Mouse (Mus musculus): ENCODE data around the gene Rap1gap2. TPM values are rescaled to one million over a fixed set of nuclear protein-coding genes. Genes with fewer than 3 reads are reported as not detected.
A peak's percentile ranks its signal among the peaks of the same experiment; 100 is the strongest.
"Not testable (repeated sequence)": the region's sequence is repeated elsewhere in the genome, so short reads cannot be mapped to it uniquely, and the experiment has no call there.

The Rap1gap2 gene
- total RNA-seq, 2 experiments from 2014 or later = 72.8 to 77.6 TPM

- intact Hi-C loops (cut with DNase I) = no loop called here
- DNase-seq = no peak
These were observed 28.3 kb downstream of the Rap1gap2 start for GRCm38 (mm10) chr11:74582464-74582863.

DNA sequence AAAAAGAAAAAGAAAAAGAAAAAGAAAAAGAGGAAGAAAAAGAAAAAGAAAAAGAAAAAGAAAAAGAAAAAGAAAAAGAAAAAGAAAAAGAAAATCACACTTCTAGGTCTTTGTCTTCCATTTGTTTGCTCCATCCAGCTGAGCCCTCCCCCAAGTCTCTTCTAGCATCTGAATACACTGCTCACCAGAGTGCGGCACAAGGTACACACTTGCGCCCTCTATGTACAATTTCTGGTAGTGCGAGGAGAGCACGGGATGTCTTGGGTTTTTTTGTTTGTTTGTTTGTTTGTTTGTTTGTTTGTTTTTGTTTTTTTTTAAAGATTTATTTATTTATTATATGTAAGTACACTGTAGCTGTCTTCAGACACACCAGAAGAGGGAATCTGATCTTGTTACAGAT, 29.4 kb downstream of the Rap1gap2 start:
- DNase-seq; intact Hi-C loops (cut with DNase I): not testable (repeated sequence)

GRCm38 (mm10) chr11:74577068-74577467, 33.6 kb downstream of the Rap1gap2 start:
- intact Hi-C loops (cut with DNase I) = no loop called here
- DNase-seq = no peak

- intact Hi-C loops (cut with DNase I) = no loop called here
- no peak for DNase-seq
These were observed 34.8 kb downstream of the Rap1gap2 start for GRCm38 (mm10) chr11:74575940-74576339.

DNA sequence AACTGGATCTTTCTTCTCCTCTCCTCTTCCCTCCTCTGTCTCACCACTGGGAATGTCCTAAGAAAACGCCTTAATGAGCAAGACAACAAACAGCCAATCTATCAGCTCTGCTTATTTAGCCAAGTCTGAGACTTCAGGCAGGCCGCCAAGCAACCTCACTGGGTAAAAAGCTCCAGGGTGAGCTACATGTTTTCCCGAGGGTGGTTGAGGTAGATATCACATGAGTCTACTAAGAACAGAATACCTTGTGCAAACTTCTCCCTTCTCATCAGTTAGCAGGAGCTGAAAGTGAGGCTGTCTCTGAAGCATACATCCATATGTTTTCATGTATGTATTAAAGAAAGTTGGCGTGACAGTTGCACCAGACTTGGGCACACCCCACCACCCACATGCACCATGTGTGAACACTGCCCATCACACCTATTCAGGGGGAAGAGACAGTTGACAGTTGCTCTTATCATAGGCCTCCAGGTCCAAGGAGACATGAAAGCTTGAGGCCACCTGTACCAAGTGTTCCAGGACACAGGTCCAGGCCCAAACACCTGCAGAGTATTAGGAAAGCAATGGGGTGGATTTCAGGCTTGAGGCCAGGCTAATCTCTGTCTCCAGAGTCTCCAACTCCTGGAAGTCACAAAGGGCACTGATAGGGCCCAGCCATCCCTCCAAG, 35.8 kb downstream of the Rap1gap2 start:
- intact Hi-C loops (cut with DNase I) = no loop called here

GRCm38 (mm10) chr11:74572459-74573061, 38.2 kb downstream of the Rap1gap2 start:
- intact Hi-C loops (cut with DNase I) = no loop called here
- peak in 1 of 2 experiments; percentile 35 for DNase-seq

More for the DNA sequence above, 35.8 kb downstream of the Rap1gap2 start:
- DNase-seq = no peak

GRCm38 (mm10) chr11:74569735-74570134, 41.0 kb downstream of the Rap1gap2 start:
- no peak for DNase-seq
- intact Hi-C loops (cut with DNase I) = no loop called here

GRCm38 (mm10) chr11:74568463-74568862, 42.3 kb downstream of the Rap1gap2 start:
- DNase-seq = no peak
- intact Hi-C loops (cut with DNase I) = no loop called here

- no peak for DNase-seq
- intact Hi-C loops (cut with DNase I) = no loop called here
These were observed 42.7 kb downstream of the Rap1gap2 start for GRCm38 (mm10) chr11:74568004-74568403.

GRCm38 (mm10) chr11:74566326-74566874, 44.3 kb downstream of the Rap1gap2 start:
- intact Hi-C loops (cut with DNase I) = no loop called here
- DNase-seq = no peak

DNA sequence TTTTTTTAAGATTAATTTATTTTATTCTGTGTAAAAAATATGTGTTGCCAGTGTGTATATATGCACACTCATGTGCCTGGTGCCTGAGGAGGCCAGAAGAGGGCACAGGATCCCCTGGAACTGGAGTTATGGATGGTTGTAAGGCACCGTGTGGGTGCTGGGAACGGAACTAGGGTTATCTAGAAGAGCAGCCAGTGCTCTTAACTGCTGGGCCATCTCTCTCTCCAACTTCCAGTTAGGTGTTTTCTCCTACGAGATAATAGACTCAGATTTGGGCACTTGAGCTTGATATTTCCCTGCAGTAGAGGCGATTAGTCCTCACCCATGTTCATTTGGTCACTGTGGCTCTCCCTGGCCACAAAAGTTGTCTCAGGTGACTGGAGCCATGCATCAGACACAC, 49.3 kb downstream of the Rap1gap2 start:
- DNase-seq = no peak
- intact Hi-C loops (cut with DNase I) = no loop called here

DNA sequence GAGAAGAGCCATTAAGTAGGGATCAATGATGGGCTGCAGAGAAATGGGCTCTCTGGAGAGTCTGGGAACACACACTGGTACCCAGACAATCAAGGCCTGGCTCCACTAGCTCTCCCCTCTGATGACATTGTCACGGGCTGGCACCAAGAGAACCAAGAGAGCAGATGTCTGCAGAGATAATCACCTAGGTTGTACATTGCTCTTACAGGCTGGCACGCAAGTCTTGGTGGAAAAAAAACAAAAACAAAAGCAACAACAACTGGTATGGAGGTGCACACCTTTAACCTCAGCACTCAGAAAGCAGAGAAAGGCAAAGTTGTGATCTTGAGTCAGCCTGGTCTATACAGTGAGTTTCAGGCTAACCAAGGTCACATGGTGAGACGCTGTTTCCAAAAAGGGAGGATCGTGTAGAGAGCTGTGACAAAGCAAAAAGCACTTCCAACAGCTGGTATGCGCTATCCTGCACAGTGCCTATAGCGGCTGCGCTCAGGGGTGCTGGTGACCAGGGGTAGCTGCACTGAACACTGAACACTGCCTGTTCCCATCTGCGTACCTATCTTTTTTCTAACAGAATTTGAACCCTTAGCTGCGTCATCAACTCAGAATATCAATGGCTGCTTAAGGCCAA, 50.0 kb downstream of the Rap1gap2 start:
- intact Hi-C loops (cut with DNase I) = no loop called here
- DNase-seq = no peak

GRCm38 (mm10) chr11:74559793-74560433, 50.8 kb downstream of the Rap1gap2 start:
- DNase-seq = no peak
- intact Hi-C loops (cut with DNase I) = no loop called here

GRCm38 (mm10) chr11:74558933-74559332, 51.8 kb downstream of the Rap1gap2 start:
- intact Hi-C loops (cut with DNase I) = no loop called here
- DNase-seq = no peak

DNA sequence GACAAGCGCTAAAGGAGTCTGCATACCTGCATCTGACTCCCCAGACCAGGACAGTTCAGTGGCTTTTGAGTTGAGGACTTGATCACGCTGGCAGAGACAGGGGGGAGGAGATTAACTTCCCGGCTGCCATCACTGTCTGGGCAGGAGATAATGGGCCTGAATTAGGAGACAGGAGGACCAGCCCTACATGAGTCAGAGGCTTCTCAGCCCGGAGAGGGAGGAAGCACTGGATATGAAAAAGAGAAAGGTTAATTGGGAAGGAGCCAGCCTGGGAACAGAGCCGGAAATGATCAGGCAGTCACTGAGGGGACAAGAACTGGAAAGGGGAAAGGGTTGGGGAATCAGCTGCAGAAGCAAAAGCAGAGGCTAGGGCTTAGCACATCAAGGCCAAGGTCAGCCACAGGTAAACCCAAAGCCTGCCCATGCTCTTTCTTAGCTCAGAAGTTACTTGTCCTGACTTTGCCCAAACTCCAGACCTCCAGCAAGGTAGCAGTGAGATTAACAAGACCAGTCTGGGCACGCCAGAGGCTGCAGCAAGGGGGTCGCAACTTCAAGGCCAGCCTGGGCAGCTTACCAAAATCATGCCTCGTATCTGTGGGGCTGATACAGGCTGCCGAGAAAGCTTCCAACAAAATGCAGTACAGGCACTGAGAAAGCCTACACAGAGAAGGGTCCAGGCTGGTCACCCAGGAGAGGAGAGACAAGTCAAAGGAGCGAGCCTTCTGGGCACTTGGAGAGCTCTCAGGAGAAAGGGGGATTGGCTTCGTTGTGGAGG, 53.1 kb downstream of the Rap1gap2 start:
- peak in 1 of 2 experiments; percentile 33 for DNase-seq
- intact Hi-C loops (cut with DNase I) = no loop called here

GRCm38 (mm10) chr11:74555716-74556374, 54.9 kb downstream of the Rap1gap2 start:
- intact Hi-C loops (cut with DNase I) = no loop called here
- DNase-seq = peak; percentile 29 to 34

DNA sequence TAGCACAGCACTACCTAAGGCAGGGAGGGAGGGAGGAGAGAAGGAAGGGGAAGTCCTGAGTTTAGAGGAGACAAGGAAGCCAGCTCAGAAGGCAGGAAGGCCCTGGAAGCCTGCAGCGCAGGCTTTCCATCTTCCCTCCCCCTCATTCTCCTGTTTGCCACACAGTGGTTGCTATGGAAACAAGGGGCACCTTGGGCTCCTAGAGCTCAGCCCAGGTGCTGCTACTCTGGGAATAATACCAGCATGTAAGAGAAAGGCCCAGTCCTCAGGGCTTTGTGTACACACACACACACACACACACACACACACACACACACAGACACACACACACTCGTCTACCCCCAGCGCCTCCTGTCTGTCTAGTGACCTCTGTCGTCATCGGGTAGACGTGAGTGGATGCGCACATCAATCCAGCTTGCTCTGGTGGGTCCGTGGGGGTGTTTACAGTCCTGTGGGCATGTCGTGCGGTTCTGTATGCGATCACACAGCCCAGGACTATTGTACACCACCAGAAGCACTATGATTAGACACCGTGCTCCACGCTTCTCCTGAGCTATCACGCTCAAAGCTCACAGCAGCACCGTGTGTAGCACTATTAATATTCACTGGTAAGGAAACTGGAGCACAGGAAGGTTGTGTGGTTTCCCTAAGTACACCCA, 55.9 kb downstream of the Rap1gap2 start:
- intact Hi-C loops (cut with DNase I) = no loop called here
- DNase-seq = no peak

DNA sequence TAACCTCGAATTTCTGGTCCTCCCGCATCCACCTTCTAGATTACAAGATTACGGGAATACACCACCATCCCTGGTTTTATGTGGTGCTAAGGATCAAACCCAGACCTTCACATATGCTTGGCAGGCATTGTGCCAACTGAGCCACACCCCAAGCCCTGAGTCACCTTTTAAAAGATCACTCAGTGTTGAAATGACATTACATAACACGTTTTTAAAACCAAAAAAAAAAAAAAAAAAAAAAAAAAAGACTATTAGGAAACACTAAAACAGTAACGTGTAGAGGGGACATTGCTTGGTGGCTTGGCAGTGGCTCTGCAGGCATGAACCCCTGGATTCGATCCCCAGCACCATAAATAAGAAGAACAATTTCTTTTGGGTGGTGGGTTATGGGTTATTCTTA, 59.1 kb downstream of the Rap1gap2 start:
- no peak for DNase-seq
- intact Hi-C loops (cut with DNase I) = no loop called here

- DNase-seq = no peak
- intact Hi-C loops (cut with DNase I) = no loop called here
These were observed 60.1 kb downstream of the Rap1gap2 start for GRCm38 (mm10) chr11:74550615-74551102.
